Mouse (Mus musculus): Measurements from ENCODE around the gene Fbxw7.

GRCm38 (mm10) chr3:84927168-84927794, 112.2 kb downstream of the Fbxw7 start:
- TF ChIP-seq CTCF (IDR thresholded peaks at IDR 0.05; ENCODE audit: borderline replicate concordance, extremely low read depth, insufficient read depth, insufficient read length), result no peak
- no peak for TF ChIP-seq POLR2A (IDR thresholded peaks at IDR 0.05; ENCODE audit: borderline replicate concordance, extremely low read depth, insufficient read depth, insufficient read length, poor library complexity, severe bottlenecking)
